Mouse (Mus musculus): Measurements from ENCODE around the gene Nif3l1. TPM values are rescaled to one million over a fixed set of nuclear protein-coding genes. Genes with fewer than 3 reads are reported as not detected.

Nif3l1 gene
- total RNA-seq, 2 experiments from 2014 or later: 8.3 to 9.4 TPM

DNA sequence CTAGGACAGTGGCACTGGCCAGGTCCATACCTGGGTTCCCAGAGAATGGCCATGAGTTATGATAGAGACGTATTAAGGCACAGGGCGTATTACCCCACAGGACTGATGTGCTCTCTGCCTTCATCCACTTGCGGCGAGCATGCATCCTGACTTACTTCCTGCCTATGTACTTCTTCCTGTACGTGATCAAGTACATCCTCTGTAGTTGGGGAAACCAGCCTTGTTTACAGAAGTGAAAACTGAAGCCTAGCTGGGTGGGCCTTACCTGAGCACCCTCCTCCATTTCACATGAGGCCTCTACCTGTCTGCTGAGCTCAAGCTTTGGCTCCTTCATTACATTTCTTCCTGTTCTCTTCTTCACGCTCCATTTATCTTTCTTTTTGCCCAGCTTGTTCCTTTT is 9.4 kb downstream of the Nif3l1 start:
- no peak for DNase-seq (ENCODE audit: low spot score)

DNA sequence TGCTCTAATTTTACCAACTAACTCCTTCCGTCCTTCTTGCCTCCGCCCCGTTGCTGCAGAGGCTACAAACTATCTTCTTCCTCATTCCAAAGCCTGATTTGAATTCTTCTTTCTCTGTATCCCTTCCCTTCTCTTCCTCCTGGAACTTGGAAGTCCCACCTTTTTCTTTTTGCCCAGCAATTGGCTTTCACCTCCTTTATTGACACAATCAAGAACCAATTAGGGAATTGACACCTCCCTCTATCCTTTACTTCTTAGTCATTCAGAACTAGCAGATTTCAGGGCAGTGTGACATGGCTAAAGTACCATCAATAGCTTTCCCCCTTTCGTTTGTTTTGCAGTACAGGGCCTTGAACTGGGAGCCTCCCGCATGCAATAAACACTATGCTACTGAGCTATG is 13.2 kb downstream of the Nif3l1 start:
- DNase-seq (ENCODE audit: low spot score): no peak

DNA sequence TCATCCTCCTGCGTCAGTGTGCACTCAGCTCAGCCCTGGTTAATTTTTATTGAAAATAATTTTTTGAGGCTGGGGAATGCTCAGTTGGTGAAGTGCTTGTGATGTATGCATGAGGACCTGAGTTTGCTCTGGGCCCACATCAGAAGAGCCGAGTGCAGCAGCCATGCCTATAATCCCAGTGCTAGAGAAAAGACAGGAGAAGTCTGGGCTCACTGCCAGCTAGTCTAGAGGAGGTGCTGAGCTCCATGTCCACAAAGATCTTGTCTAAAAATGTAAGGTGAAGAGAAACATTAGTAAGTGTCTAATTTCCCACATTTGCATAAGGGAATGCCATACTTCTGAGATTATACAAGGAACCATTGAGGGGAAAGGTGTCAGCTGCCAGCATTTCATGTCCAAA is 13.9 kb downstream of the Nif3l1 start:
- no peak for DNase-seq (ENCODE audit: low spot score)

DNA sequence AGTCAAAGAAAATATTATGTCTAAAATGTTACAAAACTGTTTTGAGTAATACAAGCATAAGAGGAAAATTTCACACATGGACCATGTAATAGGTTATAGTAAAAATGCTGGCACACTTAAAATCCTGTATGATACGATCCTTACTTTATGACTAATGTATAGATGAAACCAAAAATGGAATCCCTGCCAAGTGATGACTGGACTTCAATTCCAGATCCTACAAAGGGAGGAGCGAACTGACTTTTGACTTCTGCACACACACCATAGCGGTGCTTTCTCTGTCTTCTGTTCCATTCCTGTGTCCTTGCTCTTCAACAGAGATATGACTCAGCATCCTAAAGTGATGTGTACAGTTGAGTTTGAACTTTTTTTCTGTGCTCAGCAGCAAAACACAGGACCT is 15.6 kb downstream of the Nif3l1 start:
- no peak for DNase-seq (ENCODE audit: low spot score)

DNA sequence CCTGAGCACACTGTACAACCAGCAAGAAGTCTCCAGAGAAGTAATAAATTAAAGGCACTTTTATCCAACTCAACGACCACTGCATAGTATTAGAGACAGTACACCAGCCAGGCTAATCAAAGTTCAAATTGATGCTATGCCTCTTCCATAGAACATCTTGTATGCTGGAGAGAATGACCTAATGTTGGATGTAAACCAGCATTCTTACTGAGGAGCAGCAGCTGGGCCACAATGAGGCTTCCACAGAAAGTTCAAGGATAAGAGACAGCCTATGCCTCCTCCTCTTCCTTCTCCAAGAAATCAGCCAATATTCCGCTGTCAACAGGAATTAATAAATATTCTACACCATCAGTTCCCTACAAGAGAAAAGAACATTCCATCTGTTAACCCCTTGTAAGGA is 19.0 kb downstream of the Nif3l1 start:
- DNase-seq (ENCODE audit: low spot score): no peak

DNA sequence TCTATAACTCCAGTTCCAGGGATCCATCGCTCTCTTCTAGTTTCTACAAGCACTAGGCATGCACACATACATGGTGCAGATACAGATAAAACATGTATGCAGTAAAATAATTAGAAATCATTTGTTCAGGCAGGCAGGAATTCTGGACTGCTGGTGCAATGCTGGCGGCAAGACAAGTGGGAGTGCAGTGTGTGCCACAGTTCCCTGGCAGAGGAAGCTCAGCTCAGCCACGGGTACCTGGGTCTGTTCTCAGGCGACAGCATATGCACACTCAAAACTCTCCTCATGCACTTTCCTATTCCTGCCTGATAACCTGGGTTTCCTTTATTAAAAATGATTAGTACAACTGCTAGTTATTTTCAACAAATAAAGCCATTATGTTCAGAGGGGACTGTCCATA is 20.1 kb downstream of the Nif3l1 start:
- no peak for DNase-seq (ENCODE audit: low spot score)

DNA sequence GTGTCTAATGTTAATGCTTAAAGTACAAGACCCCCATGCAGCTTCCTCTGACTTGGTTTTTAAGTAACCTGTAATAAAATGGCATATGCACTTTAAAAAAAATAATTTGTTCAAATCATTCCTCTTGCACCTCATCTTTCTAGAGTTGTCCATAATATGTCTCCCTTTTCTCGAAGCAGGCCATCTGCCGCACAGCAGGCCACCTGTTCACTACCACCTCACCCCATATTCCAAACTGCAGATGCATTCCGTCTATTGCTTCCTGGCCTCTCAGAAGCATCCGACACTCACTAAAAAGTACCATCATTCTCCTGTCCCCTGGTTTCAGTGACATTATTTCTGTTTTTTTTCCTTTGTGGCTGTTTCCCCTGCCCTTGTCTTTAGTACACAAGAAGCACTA is 20.6 kb downstream of the Nif3l1 start:
- no peak for DNase-seq (ENCODE audit: low spot score)

DNA sequence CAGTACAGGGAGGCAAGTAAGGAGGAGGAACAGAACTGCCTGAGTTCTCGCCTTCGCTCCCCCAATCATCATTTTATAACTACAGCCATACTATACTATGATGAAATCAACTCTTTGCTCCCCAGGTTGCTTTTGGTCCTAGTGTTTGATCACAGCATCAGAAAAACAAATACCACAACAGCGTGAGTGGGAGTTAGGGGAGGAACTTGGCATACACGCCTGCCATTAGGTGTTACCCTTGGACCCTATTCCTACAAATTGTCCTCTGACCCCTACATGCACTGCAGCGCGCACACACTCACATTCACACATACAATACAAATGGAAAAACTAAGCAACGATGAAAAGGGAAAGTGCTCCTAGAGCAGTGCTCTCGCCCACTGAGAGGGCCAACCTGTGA is 30.7 kb downstream of the Nif3l1 start:
- DNase-seq (ENCODE audit: low spot score): no peak

DNA sequence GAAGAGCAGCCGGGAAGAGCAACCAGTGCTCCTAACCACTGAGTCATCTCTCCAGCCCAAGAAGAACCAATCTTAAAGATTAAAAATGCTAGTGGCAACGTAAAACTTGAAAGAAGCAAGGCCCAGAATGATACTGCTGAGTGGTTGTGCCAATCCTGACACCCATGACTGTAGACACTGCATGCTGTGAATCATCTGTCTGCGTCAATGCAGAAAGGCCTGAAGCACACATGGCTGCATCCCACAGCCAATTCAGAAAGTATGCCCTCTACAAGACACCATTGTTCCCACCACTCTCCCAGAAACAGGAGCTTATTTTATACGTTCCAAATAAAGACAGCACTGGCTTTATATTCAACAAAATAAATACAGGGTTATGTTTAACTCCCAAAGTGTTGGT is 37.7 kb downstream of the Nif3l1 start:
- no peak for DNase-seq (ENCODE audit: low spot score)

DNA sequence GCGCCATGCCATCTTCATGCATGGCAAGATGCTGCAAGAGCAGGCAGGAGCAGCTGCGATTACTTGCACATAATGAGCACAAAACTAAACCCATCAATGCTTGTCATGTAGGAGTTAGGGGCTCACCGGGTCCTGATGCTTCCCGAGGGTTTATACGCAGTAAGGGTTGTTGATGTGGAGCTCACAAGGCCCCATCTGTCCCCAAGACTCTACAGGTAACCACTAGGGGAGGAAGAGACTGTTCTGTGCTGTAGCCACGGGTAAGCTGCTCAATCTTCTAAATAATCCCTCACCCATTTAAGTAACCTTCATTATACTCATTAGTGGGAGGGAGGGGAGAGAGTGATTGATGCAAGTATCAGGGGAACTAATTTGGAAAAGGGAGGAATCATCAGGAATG is 50.7 kb downstream of the Nif3l1 start:
- DNase-seq (ENCODE audit: low spot score): no peak

DNA sequence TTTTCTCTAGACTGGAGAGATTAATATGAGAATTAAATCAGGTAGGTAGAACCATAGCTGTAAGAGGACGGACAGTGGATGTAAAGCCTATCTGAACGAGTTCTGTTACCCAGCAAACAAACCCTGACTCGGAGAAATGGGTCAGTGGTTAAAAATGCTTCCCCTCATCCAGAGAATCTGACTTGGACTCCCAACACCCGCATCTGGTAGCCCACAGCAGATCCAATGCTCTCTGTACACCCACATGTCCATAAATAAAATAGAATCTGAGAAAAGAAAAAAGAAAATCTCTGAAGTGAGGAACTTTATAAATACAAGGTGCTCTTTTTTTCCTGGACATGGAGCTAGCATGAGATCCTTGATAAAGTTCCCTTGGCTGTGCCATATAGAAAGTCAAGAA is 52.7 kb downstream of the Nif3l1 start:
- no peak for DNase-seq (ENCODE audit: low spot score)

DNA sequence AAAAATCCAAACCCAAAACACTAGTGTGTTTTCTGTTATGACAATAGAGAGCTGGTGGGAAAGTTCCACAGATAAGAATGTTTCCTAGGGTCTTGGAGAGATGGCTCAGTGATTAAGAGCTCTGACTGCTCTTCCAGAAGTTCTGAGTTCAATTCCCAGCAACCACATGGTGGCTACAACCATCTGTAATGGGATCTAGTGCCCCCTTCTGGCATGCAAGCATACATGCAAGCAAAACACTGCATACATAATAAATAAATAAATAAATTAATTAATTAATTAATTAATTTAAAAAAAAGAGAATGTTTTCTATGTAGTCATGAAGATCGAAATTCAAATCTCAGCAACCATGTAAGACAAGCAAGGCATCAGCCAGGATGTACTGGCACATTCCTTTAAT is 53.8 kb downstream of the Nif3l1 start:
- no peak for DNase-seq (ENCODE audit: low spot score)

DNA sequence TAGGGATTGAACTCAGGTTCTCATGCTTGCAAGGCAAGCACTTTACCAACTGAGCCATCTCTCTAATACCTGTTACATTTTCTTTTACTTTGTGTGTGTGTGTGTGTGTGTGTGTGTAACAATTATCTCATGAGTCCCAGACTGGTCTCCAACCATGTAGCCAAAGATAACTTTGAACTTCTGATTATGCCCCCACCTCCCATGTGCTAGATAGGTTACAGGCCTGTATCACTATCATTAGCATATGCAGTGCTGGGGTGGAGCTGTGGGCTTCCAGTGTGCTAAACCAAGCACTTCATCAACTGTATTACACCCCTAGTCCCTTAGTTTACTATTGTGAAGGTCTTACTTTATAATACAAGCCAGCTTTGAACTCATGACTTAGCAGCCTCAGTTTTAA is 58.2 kb downstream of the Nif3l1 start:
- no peak for DNase-seq (ENCODE audit: low spot score)

DNA sequence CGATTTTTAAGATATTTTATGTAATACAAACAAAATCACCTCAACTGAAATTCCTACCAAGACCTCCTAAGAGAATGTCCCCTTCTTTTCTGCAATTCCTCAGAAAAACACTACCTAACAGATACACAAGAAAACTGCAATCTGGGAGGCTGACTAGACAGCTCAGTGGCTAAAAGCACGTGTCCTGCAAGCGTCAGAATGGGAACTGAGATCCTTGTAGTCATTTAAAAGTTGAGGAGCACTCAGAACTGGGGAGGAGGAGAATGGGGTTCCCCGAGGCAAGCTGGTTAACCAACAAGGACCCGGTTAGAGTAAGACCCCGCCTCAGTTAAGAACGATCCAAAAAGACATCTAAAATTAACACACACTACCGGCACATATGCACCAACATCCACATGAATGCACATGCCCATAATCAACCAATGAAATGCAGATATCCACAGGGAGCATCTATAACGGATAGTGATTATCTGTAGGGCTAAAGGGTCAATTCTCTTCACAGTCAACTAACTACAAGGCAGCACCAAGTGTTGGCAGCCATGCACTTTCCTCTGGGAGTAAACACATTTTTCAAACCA is 58.9 kb downstream of the Nif3l1 start:
- no peak for DNase-seq (ENCODE audit: low spot score)

DNA sequence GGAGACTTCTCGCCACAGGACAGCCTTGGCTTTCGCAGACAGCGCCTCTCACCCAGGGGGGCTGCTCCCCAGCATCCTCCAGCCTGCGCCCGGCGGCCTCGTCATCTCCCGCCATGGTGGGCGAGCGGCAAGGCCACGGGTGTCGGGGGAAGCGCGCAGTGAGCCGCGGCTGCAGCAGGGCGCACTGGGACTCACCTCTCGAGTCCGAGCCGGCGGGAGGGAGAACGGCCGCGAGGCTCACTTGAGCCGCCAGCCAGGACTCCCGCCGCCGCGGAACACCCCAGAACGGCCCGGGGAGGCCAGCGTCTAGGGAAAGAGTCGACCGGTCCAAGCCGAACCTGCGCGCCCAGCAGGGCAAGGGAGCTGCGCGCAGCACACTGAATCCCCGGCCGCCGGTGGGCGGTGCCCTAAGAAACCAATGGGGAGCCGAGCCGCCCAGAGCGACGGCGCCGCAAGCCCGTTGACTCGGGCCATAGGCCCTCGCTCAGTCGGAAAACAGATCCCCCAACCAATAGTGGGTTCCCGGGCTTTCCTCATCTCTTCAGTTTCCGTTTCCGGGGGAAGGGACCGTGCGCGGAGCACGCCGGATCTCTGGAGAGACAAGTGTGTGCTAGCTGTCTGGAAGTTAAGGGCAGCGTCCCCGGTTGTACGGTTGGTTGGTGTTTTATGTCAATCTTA is 59.8 kb downstream of the Nif3l1 start, which contains the start of gene Orc2:
Gene Orc2, minus strand, starts transcription at position 533 of the 678 bp plus-strand sequence.
- peak; percentile 92 for DNase-seq (ENCODE audit: low spot score)

DNA sequence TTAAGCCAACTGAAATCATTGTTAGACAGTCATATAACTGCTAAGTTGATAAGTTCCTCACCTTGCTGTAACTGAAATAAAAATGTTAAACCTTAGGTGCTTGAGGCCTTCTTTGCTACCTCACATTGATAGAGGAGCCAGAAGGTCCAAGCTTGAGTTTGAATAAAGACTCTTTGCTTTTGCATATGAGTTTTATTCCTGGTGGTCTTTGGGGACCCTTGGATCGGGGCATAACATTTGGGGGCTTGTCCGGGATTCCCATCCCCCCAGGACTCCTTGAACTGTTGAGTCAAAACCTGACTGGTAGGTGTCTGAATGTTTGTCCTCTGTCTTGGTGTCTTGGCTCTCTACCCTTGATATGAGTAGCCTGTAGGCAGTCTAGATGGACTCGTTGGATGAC is 62.3 kb downstream of the Nif3l1 start:
- DNase-seq (ENCODE audit: low spot score): no peak

Other genes starting within 250 kb of the Nif3l1 start
- under 1 TPM in 1 of 2 experiments, not detected in 1; 0.07 TPM for gene Aox4, start 234.8 kb upstream of the Nif3l1 start, total RNA-seq (2021)
- under 1 TPM; 0.05 to 0.14 TPM for gene Aox2, start 166.8 kb upstream of the Nif3l1 start, total RNA-seq (2021)
- 10 to 100 TPM; 39.7 to 42.1 TPM for gene Bzw1, start 52.3 kb upstream of the Nif3l1 start, total RNA-seq (2021)
- 10 to 100 TPM; 36.3 to 38.3 TPM for gene Clk1, start 21.1 kb upstream of the Nif3l1 start, total RNA-seq (2021)
- 10 to 100 TPM; 13.3 to 13.7 TPM for gene Ppil3, start 335 bp downstream of the Nif3l1 start, total RNA-seq (2021)
- gene Orc2, start 60.0 kb downstream of the Nif3l1 start, total RNA-seq (2021): 10 to 100 TPM; 12.5 to 12.6 TPM
- gene Fam126b, start 141.2 kb downstream of the Nif3l1 start, total RNA-seq (2021): 10 to 100 TPM in 1 of 2 experiments, 1 to 10 TPM in 1; 9.5 to 12.4 TPM
- 100 to 1,000 TPM; 166 to 200 TPM for gene Ndufb3, start 141.2 kb downstream of the Nif3l1 start, total RNA-seq (2021)